ENCODE assay signal across 21 mouse cellular contexts in the genomic region with DNA sequence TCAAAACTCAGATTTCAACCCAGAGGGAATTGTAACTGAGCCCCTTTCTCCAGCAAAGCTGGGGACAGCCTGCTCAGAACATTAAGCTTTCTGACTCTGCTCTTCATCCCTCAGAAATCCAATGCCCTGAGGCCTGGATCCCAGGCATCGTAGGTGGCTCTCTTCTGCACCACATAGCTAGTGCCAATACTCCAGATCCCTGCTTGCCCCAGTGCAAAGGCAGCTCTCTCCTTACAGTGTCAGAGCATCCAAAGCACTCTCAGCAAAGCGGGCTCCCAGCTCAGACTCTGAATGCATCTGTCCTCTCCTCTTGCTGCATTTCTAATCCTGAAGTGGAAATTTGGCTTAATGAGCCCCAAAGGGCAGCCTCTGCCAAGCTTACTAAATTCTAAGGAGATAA. TPM values are rescaled to one million over a fixed set of nuclear protein-coding genes. Genes with fewer than 3 reads are reported as not detected.
DNase-seq lines count a peak whose midpoint lies in the region; ATAC-seq and TF ChIP-seq lines count a peak whose summit lies in the region.
"Had no signal": no experiment of that assay in that cellular context is flagged by ENCODE, and none has a peak within 500 bp of the region (broad histone marks: within the 10 kb centered on the region; RNA-seq: fewer than 3 reads in every experiment).

No protein-coding gene starts in this region.

- no peaks in the 10 kb centered on the region for H3K27me3 ChIP-seq in embryonic facial prominence, embryonic 14.5 days (replicated peaks; ENCODE audit: control insufficient read depth, insufficient read depth, low read length)
- H3K27me3 ChIP-seq in limb, embryonic 14.5 days (ENCODE audit: control insufficient read depth, insufficient read depth, low read length): no peaks in the 10 kb centered on the region
- H3K27me3 ChIP-seq in kidney, adult 2 months (replicated peaks; ENCODE audit: control insufficient read depth, insufficient read depth, low read length): no peaks in the 10 kb centered on the region; the same call in 1 of the 2 replicates
- H3K27me3 ChIP-seq: embryonic facial prominence, embryonic 12.5 days; heart, embryonic 13.5 days; liver, embryonic 15.5 days; midbrain, embryonic 12.5 days; neural tube, embryonic 13.5 days; Patski had no signal

- H3K36me3 ChIP-seq in embryonic facial prominence, embryonic 14.5 days (ENCODE audit: control insufficient read depth, insufficient read depth, low read length): no peaks in the 10 kb centered on the region
- H3K36me3 ChIP-seq in limb, embryonic 14.5 days (ENCODE audit: control insufficient read depth, insufficient read depth, low read length): no peaks in the 10 kb centered on the region
- no peaks in the 10 kb centered on the region for H3K36me3 ChIP-seq in kidney, adult 2 months (ENCODE audit: control insufficient read depth, insufficient read depth, low read length)
- H3K36me3 ChIP-seq: embryonic facial prominence, embryonic 12.5 days; heart, embryonic 13.5 days; liver, embryonic 15.5 days; midbrain, embryonic 12.5 days; neural tube, embryonic 13.5 days had no signal

- 40% methylated on average over 2 of the region's 2 CpGs for WGBS in embryonic facial prominence, embryonic 14.5 days
- 54% methylated on average over 2 of the region's 2 CpGs for WGBS in limb, embryonic 14.5 days
- 85% methylated on average over 2 of the region's 2 CpGs for WGBS in kidney, adult 2 months

- no peak overlapping the region for H3K4me3 ChIP-seq in embryonic facial prominence, embryonic 14.5 days (ENCODE audit: low read depth, low read length)
- H3K4me3 ChIP-seq in limb, embryonic 14.5 days (replicated peaks; ENCODE audit: low read length): no peak overlapping the region
- no peak overlapping the region for H3K4me3 ChIP-seq in kidney, adult 2 months (ENCODE audit: insufficient read depth, low read depth, low read length)
- H3K4me3 ChIP-seq: embryonic facial prominence, embryonic 12.5 days; heart, embryonic 13.5 days; liver, embryonic 15.5 days; midbrain, embryonic 12.5 days; neural tube, embryonic 13.5 days had no signal

- no peaks in the 10 kb centered on the region for H3K9me3 ChIP-seq in embryonic facial prominence, embryonic 14.5 days (ENCODE audit: control insufficient read depth, low read length)
- H3K9me3 ChIP-seq in limb, embryonic 14.5 days (ENCODE audit: control insufficient read depth, low read length): no peaks in the 10 kb centered on the region
- H3K9me3 ChIP-seq: embryonic facial prominence, embryonic 12.5 days; heart, embryonic 13.5 days; liver, embryonic 15.5 days; midbrain, embryonic 12.5 days; neural tube, embryonic 13.5 days had no signal

- H3K4me2 ChIP-seq in embryonic facial prominence, embryonic 14.5 days (ENCODE audit: low read depth, low read length): no peak overlapping the region
- no peak overlapping the region for H3K4me2 ChIP-seq in limb, embryonic 14.5 days (replicated peaks; ENCODE audit: low read depth, low read length, severe bottlenecking)
- H3K4me2 ChIP-seq: embryonic facial prominence, embryonic 12.5 days; heart, embryonic 13.5 days; liver, embryonic 15.5 days; midbrain, embryonic 12.5 days; neural tube, embryonic 13.5 days had no signal

- peaks cover 15% of the 10 kb centered on the region for H3K4me1 ChIP-seq in embryonic facial prominence, embryonic 14.5 days (ENCODE audit: control insufficient read depth, insufficient read depth, low read length)
- peaks cover 13% of the 10 kb centered on the region; the same call in 1 of the 2 replicates for H3K4me1 ChIP-seq in limb, embryonic 14.5 days (ENCODE audit: control insufficient read depth, insufficient read depth, low read length)
- H3K4me1 ChIP-seq in kidney, adult 2 months (ENCODE audit: control insufficient read depth, insufficient read depth, low read length): no peaks in the 10 kb centered on the region
- H3K4me1 ChIP-seq: heart, embryonic 13.5 days; liver, embryonic 15.5 days; midbrain, embryonic 12.5 days had no signal

- no peak for TF ChIP-seq CTCF in brain, embryonic 14.5 days (IDR thresholded peaks at IDR 0.05; ENCODE audit: borderline replicate concordance, extremely low read depth, insufficient read depth, insufficient read length)
- TF ChIP-seq CTCF in kidney, adult 2 months (conservative IDR thresholded peaks at IDR 0.05; ENCODE audit: insufficient read depth, insufficient read length, low read depth, low read length): no peak

- no peak for TF ChIP-seq POLR2A in brain, embryonic 14.5 days (IDR thresholded peaks at IDR 0.05; ENCODE audit: borderline replicate concordance, extremely low read depth, insufficient read depth, insufficient read length, poor library complexity, severe bottlenecking)
- no peak for TF ChIP-seq POLR2A in limb, embryonic 14.5 days (IDR thresholded peaks at IDR 0.05; ENCODE audit: borderline replicate concordance, extremely low read depth, insufficient read depth, insufficient read length)
- no peak for TF ChIP-seq POLR2A in kidney, adult 2 months (IDR thresholded peaks at IDR 0.05; ENCODE audit: low read depth, low read length)

- 0 out of 2 replicates have a peak overlapping the region, but pooled peaks have one; percentile 8 for H3K27ac ChIP-seq in embryonic facial prominence, embryonic 14.5 days (replicated peaks; ENCODE audit: low read depth, low read length)
- no peak overlapping the region for H3K27ac ChIP-seq in limb, embryonic 14.5 days (replicated peaks; ENCODE audit: low read depth, low read length)
- H3K27ac ChIP-seq in kidney, adult 2 months (ENCODE audit: insufficient read depth, low read depth, low read length): no peak overlapping the region
- H3K27ac ChIP-seq: embryonic facial prominence, embryonic 12.5 days; heart, embryonic 13.5 days; liver, embryonic 15.5 days; midbrain, embryonic 12.5 days; neural tube, embryonic 13.5 days had no signal

- no peak overlapping the region for H3K9ac ChIP-seq in embryonic facial prominence, embryonic 14.5 days (ENCODE audit: low read depth, low read length)
- no peak overlapping the region for H3K9ac ChIP-seq in limb, embryonic 14.5 days (ENCODE audit: low read depth, low read length, severe bottlenecking)
- H3K9ac ChIP-seq: embryonic facial prominence, embryonic 12.5 days; heart, embryonic 13.5 days; liver, embryonic 15.5 days; midbrain, embryonic 12.5 days; neural tube, embryonic 13.5 days had no signal

- peak; percentile 35; the same call in 1 of the 2 replicates for ATAC-seq in embryonic facial prominence, embryonic 14.5 days (ENCODE audit: low read depth)
- ATAC-seq in limb, embryonic 14.5 days (ENCODE audit: low FRiP score, low read depth): no peak
- ATAC-seq: intestine, embryonic 16.5 days; Patski had no signal

- peak; percentile 79 for DNase-seq in heart, adult 11 months
- no peak for DNase-seq in heart, adult 18-20 months
- peak; percentile 52 for DNase-seq in brain, embryonic 14.5 days (ENCODE audit: low read depth)
- DNase-seq in embryonic facial prominence, embryonic 14.5 days (ENCODE audit: low spot score): no peak
- peak; percentile 41 for DNase-seq in limb, embryonic 14.5 days (ENCODE audit: low spot score)
- DNase-seq in kidney, adult 2 months: no peak
- no peak for DNase-seq in liver
- DNase-seq: adrenal gland, postnatal 10 days; cerebellum, adult 11 months; heart, postnatal 36 days; kidney, postnatal 10 days; left cerebral cortex, postnatal 4 days; right cerebral cortex, adult 18-20 months; thymus, postnatal 25 days had no signal

RNA-seq across cellular contexts. Expression of a gene that starts 59.4 kb away (rescaled TPM):
- total RNA-seq in heart, adult 18-20 months (2021): 1 to 10 TPM; 1.3 to 1.8 TPM
- 4.4 and 4.5 TPM in 2 replicates for polyA plus RNA-seq in brain, embryonic 14.5 days (2012; rRNA removed)
- 31.3 and 32.4 TPM in 2 replicates for polyA plus RNA-seq in embryonic facial prominence, embryonic 14.5 days (2014; fragmentation: Nextera tagmentation; extraction: Ambion mirVana)
- polyA plus RNA-seq in limb, embryonic 14.5 days (2012; rRNA removed): 9.2 and 10.9 TPM in 2 replicates
- polyA plus RNA-seq in limb, embryonic 14.5 days (2014; fragmentation: Nextera tagmentation; extraction: Ambion mirVana): 20.4 and 21.0 TPM in 2 replicates
- polyA plus RNA-seq in kidney, adult 2 months (2012; rRNA removed): 7.0 and 12.0 TPM in 2 replicates

Comparison
In these comparisons a context has a peak if more than half of its experiments do, and no peak if none do; other contexts are left out.
1. DNase-seq: peak in heart, adult 11 months (single experiment), brain, embryonic 14.5 days (single experiment) and limb, embryonic 14.5 days (single experiment); none in heart, adult 18-20 months (0 of 2), embryonic facial prominence, embryonic 14.5 days (single experiment), kidney, adult 2 months (single experiment) and liver (single experiment).